ENCODE assay signal across 9 mouse cellular contexts in the genomic region with DNA sequence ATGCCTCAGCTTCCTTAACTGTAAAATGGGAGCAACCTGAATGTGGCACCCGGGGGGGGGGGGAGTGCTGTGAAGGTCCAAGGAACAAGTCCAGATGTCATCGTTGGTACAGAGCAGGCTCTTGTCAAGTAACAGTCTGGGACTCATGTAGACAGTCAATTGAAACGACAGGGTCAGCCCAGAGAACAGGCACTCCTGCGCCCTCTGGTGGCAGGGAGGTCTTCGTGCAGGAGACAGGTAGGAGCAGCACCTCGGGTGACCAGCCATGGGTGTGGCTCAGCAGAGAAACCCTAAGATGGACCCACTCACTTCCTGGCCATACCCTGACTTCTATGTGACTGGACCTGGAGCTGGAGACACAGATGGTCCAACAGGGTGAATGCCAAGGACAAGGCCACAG. TPM values are rescaled to one million over a fixed set of nuclear protein-coding genes. Genes with fewer than 3 reads are reported as not detected.
A peak's percentile ranks its signal among the peaks of the same experiment; 100 is the strongest.
DNase-seq lines count a peak whose midpoint lies in the region; ATAC-seq and TF ChIP-seq lines count a peak whose summit lies in the region.
"Had no signal": no experiment of that assay in that cellular context is flagged by ENCODE, and none has a peak within 500 bp of the region (broad histone marks: within the 10 kb centered on the region; RNA-seq: fewer than 3 reads in every experiment).

No protein-coding gene starts in this region.

- no peak for ATAC-seq in G1E (ENCODE audit: extremely low read depth, insufficient number of reproducible peaks, low FRiP score, poor library complexity, severe bottlenecking)
- no peak for ATAC-seq in liver, postnatal 0 days
- ATAC-seq in forebrain, embryonic 13.5 days: no peak
- ATAC-seq in kidney, embryonic 14.5 days (ENCODE audit: low FRiP score, low TSS enrichment): no peak

- H3K9ac ChIP-seq in heart, adult 2 months (ENCODE audit: low read depth, low read length): no peak overlapping the region
- H3K9ac ChIP-seq in liver, postnatal 0 days (replicated peaks): no peak overlapping the region
- H3K9ac ChIP-seq in forebrain, embryonic 13.5 days: no peak overlapping the region
- H3K9ac ChIP-seq in kidney, embryonic 14.5 days (ENCODE audit: low read depth, low read length): no peak overlapping the region
- H3K9ac ChIP-seq: stomach, embryonic 15.5 days had no signal

- peak; percentile 43 for TF ChIP-seq CTCF in heart, adult 2 months (IDR thresholded peaks at IDR 0.05)
- TF ChIP-seq CTCF in G1E (IDR thresholded peaks at IDR 0.05; ENCODE audit: low read depth, low read length): peak; percentile 62
- TF ChIP-seq CTCF in liver, postnatal 0 days (IDR thresholded peaks at IDR 0.05; ENCODE audit: low read depth): peak; percentile 64
- TF ChIP-seq CTCF in testis, adult 2 months (IDR thresholded peaks at IDR 0.05; ENCODE audit: control insufficient read depth, insufficient read depth, insufficient replicate concordance, low read depth, low read length): peak; percentile 79; the same call in 1 of the 2 replicates

- TF ChIP-seq POLR2A in heart, adult 2 months (IDR thresholded peaks at IDR 0.05; ENCODE audit: insufficient read depth, low read depth, low read length): no peak
- TF ChIP-seq POLR2A in testis, adult 2 months (IDR thresholded peaks at IDR 0.05; ENCODE audit: control insufficient read depth, low read depth, low read length): no peak

- no peak overlapping the region for H3K4me3 ChIP-seq in heart, adult 2 months
- no peak overlapping the region for H3K4me3 ChIP-seq in G1E (ENCODE audit: low read depth, low read length)
- H3K4me3 ChIP-seq in liver, postnatal 0 days (ENCODE audit: low read depth, low read length): no peak overlapping the region
- H3K4me3 ChIP-seq in testis, adult 2 months (ENCODE audit: control insufficient read depth, low read depth, low read length): no peak overlapping the region
- no peak overlapping the region for H3K4me3 ChIP-seq in forebrain, embryonic 13.5 days
- no peak overlapping the region for H3K4me3 ChIP-seq in kidney, embryonic 14.5 days (ENCODE audit: low read length)
- H3K4me3 ChIP-seq: stomach, embryonic 15.5 days had no signal

- no peak overlapping the region for H3K4me2 ChIP-seq in liver, postnatal 0 days (ENCODE audit: low read depth, low read length)
- H3K4me2 ChIP-seq in forebrain, embryonic 13.5 days: no peak overlapping the region
- no peak overlapping the region for H3K4me2 ChIP-seq in kidney, embryonic 14.5 days (replicated peaks; ENCODE audit: low read depth, low read length)
- H3K4me2 ChIP-seq: stomach, embryonic 15.5 days had no signal

- H3K4me1 ChIP-seq in heart, adult 2 months (ENCODE audit: control insufficient read depth, insufficient read depth, low read length): no peaks in the 10 kb centered on the region
- H3K4me1 ChIP-seq in G1E (ENCODE audit: insufficient read depth, low read depth, low read length): peaks cover 6% of the 10 kb centered on the region; the same call in 1 of the 2 replicates
- H3K4me1 ChIP-seq in liver, postnatal 0 days (ENCODE audit: insufficient read depth): no peaks in the 10 kb centered on the region
- no peaks in the 10 kb centered on the region; the same call in 1 of the 2 replicates for H3K4me1 ChIP-seq in testis, adult 2 months (ENCODE audit: control insufficient read depth, insufficient read depth, low read length)
- H3K4me1 ChIP-seq in forebrain, embryonic 13.5 days: no peaks in the 10 kb centered on the region
- H3K4me1 ChIP-seq in kidney, embryonic 14.5 days (ENCODE audit: control insufficient read depth, insufficient read depth, low read length): no peaks in the 10 kb centered on the region
- H3K4me1 ChIP-seq: stomach, embryonic 15.5 days had no signal

- DNase-seq in heart, adult 2 months: no peak
- no peak for DNase-seq in heart, postnatal 36 days
- DNase-seq in G1E (ENCODE audit: low spot score): peak; percentile 5
- peak; percentile 43 for DNase-seq in liver, postnatal 0 days
- DNase-seq in right cerebral cortex, postnatal 4 days: no peak

- WGBS in heart, adult 2 months: 72% methylated on average over 6 of the region's 6 CpGs
- 66% methylated on average over 6 of the region's 6 CpGs for WGBS in liver, postnatal 0 days (ENCODE audit: insufficient replicate concordance)
- 76% methylated on average over 6 of the region's 6 CpGs for WGBS in forebrain, embryonic 13.5 days
- WGBS in kidney, embryonic 14.5 days: 72% methylated on average over 6 of the region's 6 CpGs

- H3K27me3 ChIP-seq in heart, adult 2 months (ENCODE audit: control insufficient read depth, insufficient read depth, low read length): no peaks in the 10 kb centered on the region
- H3K27me3 ChIP-seq in G1E (ENCODE audit: insufficient read depth, low read length): no peaks in the 10 kb centered on the region; the same call in 1 of the 2 replicates
- H3K27me3 ChIP-seq in liver, postnatal 0 days (ENCODE audit: insufficient read depth, low read length): no peaks in the 10 kb centered on the region
- no peaks in the 10 kb centered on the region for H3K27me3 ChIP-seq in testis, adult 2 months (ENCODE audit: control insufficient read depth, insufficient read depth, low read length)
- H3K27me3 ChIP-seq in forebrain, embryonic 13.5 days: no peaks in the 10 kb centered on the region
- no peaks in the 10 kb centered on the region for H3K27me3 ChIP-seq in kidney, embryonic 14.5 days (ENCODE audit: control insufficient read depth, insufficient read depth, low read length)
- H3K27me3 ChIP-seq: stomach, embryonic 15.5 days had no signal

- intact Hi-C loops in heart, adult 2 months (cut with DNase I): no loop called here
- intact Hi-C loops in heart, postnatal 36 days (cut with DNase I): no loop called here

- no peaks in the 10 kb centered on the region for H3K79me2 ChIP-seq in heart, adult 2 months (replicated peaks; ENCODE audit: control insufficient read depth, insufficient read depth, low read length)

- H3K36me3 ChIP-seq in heart, adult 2 months (ENCODE audit: control insufficient read depth, insufficient read depth, low read length): no peaks in the 10 kb centered on the region
- no peaks in the 10 kb centered on the region for H3K36me3 ChIP-seq in G1E (replicated peaks)
- H3K36me3 ChIP-seq in liver, postnatal 0 days (replicated peaks; ENCODE audit: insufficient read depth, low read length): no peaks in the 10 kb centered on the region
- no peaks in the 10 kb centered on the region for H3K36me3 ChIP-seq in testis, adult 2 months (ENCODE audit: control insufficient read depth, insufficient read depth, low read length)
- no peaks in the 10 kb centered on the region for H3K36me3 ChIP-seq in forebrain, embryonic 13.5 days (ENCODE audit: poor library complexity, severe bottlenecking)
- H3K36me3 ChIP-seq in kidney, embryonic 14.5 days (ENCODE audit: control insufficient read depth, insufficient read depth, low read length): no peaks in the 10 kb centered on the region
- H3K36me3 ChIP-seq: stomach, embryonic 15.5 days had no signal

- no peak for TF ChIP-seq EP300 in heart, adult 2 months (IDR thresholded peaks at IDR 0.05; ENCODE audit: insufficient read depth, low read depth, low read length)
- TF ChIP-seq EP300 in liver, postnatal 0 days (IDR thresholded peaks at IDR 0.05; ENCODE audit: low read depth): no peak

- H3K9me3 ChIP-seq in G1E (replicated peaks): no peaks in the 10 kb centered on the region
- H3K9me3 ChIP-seq in liver, postnatal 0 days (ENCODE audit: low read length): no peaks in the 10 kb centered on the region
- no peaks in the 10 kb centered on the region for H3K9me3 ChIP-seq in forebrain, embryonic 13.5 days (replicated peaks)
- no peaks in the 10 kb centered on the region for H3K9me3 ChIP-seq in kidney, embryonic 14.5 days (ENCODE audit: control insufficient read depth, low read length)
- H3K9me3 ChIP-seq: stomach, embryonic 15.5 days had no signal

- no peak overlapping the region for H3K27ac ChIP-seq in heart, adult 2 months
- no peak overlapping the region for H3K27ac ChIP-seq in liver, postnatal 0 days (ENCODE audit: low read depth)
- no peak overlapping the region for H3K27ac ChIP-seq in testis, adult 2 months (ENCODE audit: control insufficient read depth, insufficient read depth, low read depth, low read length)
- no peak overlapping the region for H3K27ac ChIP-seq in forebrain, embryonic 13.5 days
- H3K27ac ChIP-seq in kidney, embryonic 14.5 days (ENCODE audit: low read depth, low read length): no peak overlapping the region
- H3K27ac ChIP-seq: stomach, embryonic 15.5 days had no signal

RNA-seq across cellular contexts. Expression of a gene that starts 42.8 kb away (rescaled TPM):
- 10 to 100 TPM; 34.5 to 40.3 TPM for total RNA-seq in heart, adult 2 months (2021)
- 19.1 and 27.9 TPM in 2 replicates for polyA plus RNA-seq in heart, adult 2 months (2012; rRNA removed)
- 10 to 100 TPM; 37.1 to 42.0 TPM for total RNA-seq in heart, postnatal 36 days (2021)
- total RNA-seq in G1E (2014; fragmentation: Nextera tagmentation): 27.5 and 29.6 TPM in 2 replicates
- total RNA-seq in G1E (2017): 26.8 and 31.2 TPM in 2 replicates
- polyA plus RNA-seq in G1E (2012): 8.4 and 16.7 TPM in 2 replicates
- polyA plus RNA-seq in liver, postnatal 0 days (2015; fragmentation: Nextera tagmentation; extraction: Ambion mirVana): 19.5 and 20.1 TPM in 2 replicates
- polyA plus RNA-seq in testis, adult 2 months (2012; rRNA removed): 4.9 and 8.1 TPM in 2 replicates
- 68.2 and 73.0 TPM in 2 replicates for polyA plus RNA-seq in forebrain, embryonic 13.5 days (2015; fragmentation: Nextera tagmentation; extraction: Ambion mirVana)
- 33.2 and 47.7 TPM in 2 replicates for polyA plus RNA-seq in kidney, embryonic 14.5 days (2014; fragmentation: Nextera tagmentation; extraction: Ambion mirVana)

Comparison
In these comparisons a context has a peak if more than half of its experiments do, and no peak if none do; other contexts are left out.
1. DNase-seq: peak in G1E (single experiment) and liver, postnatal 0 days (single experiment); none in heart, adult 2 months (0 of 2), heart, postnatal 36 days (0 of 2) and right cerebral cortex, postnatal 4 days (single experiment).
2. Peak in every context shown above with its lines, with median percentiles within 50 percentile points of each other: CTCF ChIP-seq.